Mouse (Mus musculus): ENCODE results near the gene Cep295nl. TPM values are rescaled to one million over a fixed set of nuclear protein-coding genes. Genes with fewer than 3 reads are reported as not detected.

Gene Cep295nl
- polyA plus RNA-seq, 1 experiment: 0.60 TPM

DNA sequence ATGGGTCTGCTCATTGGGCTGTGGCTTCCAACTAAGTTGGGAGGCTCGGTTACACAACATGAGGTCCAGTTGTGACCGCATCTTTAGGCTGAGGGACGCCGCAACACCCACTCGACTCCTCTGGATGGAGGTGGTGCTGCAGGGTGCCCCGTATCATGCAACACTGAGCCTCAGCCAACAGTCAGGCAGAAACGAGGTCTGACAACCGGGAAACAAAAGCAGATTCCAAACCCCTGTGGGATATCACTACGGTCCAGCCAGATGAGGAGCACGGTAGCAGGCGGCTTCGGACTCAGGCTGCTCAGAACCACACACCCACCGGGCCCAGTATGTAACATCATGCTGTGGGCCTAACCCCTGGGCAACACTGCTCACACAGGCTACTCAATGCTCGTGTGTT lies 11.9 kb downstream of the Cep295nl start:
- Histone ChIP-seq H3K4me2 (ENCODE audit: low read depth) (no peak overlapping the region), H3K79me2 (ENCODE audit: control insufficient read depth, insufficient read depth) (peaks cover 60% of the 10 kb centered on the region), H3K36me3 (ENCODE audit: control insufficient read depth, insufficient read depth) (peaks cover 13% of the 10 kb centered on the region)

DNA sequence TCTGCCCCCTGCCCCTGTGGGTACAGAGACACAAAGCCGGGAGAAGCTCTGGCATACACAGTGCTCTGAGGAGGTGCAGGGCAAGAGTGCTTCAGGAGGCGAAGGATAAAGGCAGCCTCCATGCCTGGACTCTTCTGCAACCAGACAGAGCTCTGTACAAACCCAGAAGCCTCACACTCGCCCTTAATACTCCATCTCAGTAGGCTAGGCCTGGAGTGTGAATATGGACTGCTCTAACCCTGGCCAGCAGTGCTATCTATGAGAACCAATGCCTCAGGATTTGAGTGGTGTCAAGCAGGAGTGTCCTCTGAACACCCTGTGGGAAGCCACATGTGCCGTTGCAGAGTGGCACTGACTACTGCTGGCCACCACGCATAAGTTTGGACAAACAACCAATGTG lies 13.4 kb downstream of the Cep295nl start:
- peaks cover 56% of the 10 kb centered on the region for H3K79me2 ChIP-seq (ENCODE audit: control insufficient read depth, insufficient read depth)
- H3K27me3 ChIP-seq (ENCODE audit: control insufficient read depth, insufficient read depth, insufficient read length): no peaks in the 10 kb centered on the region
- H3ac ChIP-seq (ENCODE audit: control insufficient read depth, insufficient read length): no peak overlapping the region
- no peak overlapping the region for H3K4me2 ChIP-seq (ENCODE audit: low read depth)
- H3K36me3 ChIP-seq (ENCODE audit: control insufficient read depth, insufficient read depth): peaks cover 13% of the 10 kb centered on the region
- no peak overlapping the region for H3K4me3 ChIP-seq
- TF ChIP-seq E2F4 (IDR thresholded peaks at IDR 0.05; ENCODE audit: insufficient read depth) (no peak), POLR2AphosphoS2 (IDR thresholded peaks at IDR 0.05; ENCODE audit: insufficient read length, low read depth) (no peak), USF1 (IDR thresholded peaks at IDR 0.05; ENCODE audit: low read depth) (no peak), MYOD1 (IDR thresholded peaks at IDR 0.05; ENCODE audit: control insufficient read depth in 1 of 3, insufficient read length in 2 of 3, low read depth in 2 of 3) (no peak), MAX (IDR thresholded peaks at IDR 0.05; ENCODE audit: low read depth) (no peak), SRF (IDR thresholded peaks at IDR 0.05; ENCODE audit: control insufficient read depth, insufficient read length, low read depth) (no peak), TCF3 (IDR thresholded peaks at IDR 0.05; ENCODE audit: insufficient read length, low read depth) (no peak), CEBPB (IDR thresholded peaks at IDR 0.05; ENCODE audit: insufficient read depth, poor library complexity, severe bottlenecking) (no peak), POLR2A (IDR thresholded peaks at IDR 0.05; ENCODE audit: insufficient read length, low read depth) (no peak), TCF12 (IDR thresholded peaks at IDR 0.05; ENCODE audit: insufficient read depth, poor library complexity, severe bottlenecking) (no peak), MYOG (IDR thresholded peaks at IDR 0.05; ENCODE audit: control insufficient read depth in 1 of 3, insufficient read depth in 1 of 3, insufficient read length in 2 of 3, low read depth in 2 of 3) (no peak), REST (IDR thresholded peaks at IDR 0.05; ENCODE audit: insufficient read depth, insufficient read length) (no peak)

More for the DNA sequence above, 11.9 kb downstream of the Cep295nl start:
- no peak overlapping the region for H3ac ChIP-seq (ENCODE audit: control insufficient read depth, insufficient read length)
- no peak overlapping the region for H3K4me3 ChIP-seq
- TF ChIP-seq MAX (IDR thresholded peaks at IDR 0.05; ENCODE audit: low read depth) (no peak), SRF (IDR thresholded peaks at IDR 0.05; ENCODE audit: control insufficient read depth, insufficient read length, low read depth) (no peak), TCF3 (IDR thresholded peaks at IDR 0.05; ENCODE audit: insufficient read length, low read depth) (no peak), USF1 (IDR thresholded peaks at IDR 0.05; ENCODE audit: low read depth) (no peak), REST (IDR thresholded peaks at IDR 0.05; ENCODE audit: insufficient read depth, insufficient read length) (no peak), TCF12 (IDR thresholded peaks at IDR 0.05; ENCODE audit: insufficient read depth, poor library complexity, severe bottlenecking) (no peak), MYOD1 (IDR thresholded peaks at IDR 0.05; ENCODE audit: control insufficient read depth in 1 of 3, insufficient read length in 2 of 3, low read depth in 2 of 3) (no peak), POLR2AphosphoS2 (IDR thresholded peaks at IDR 0.05; ENCODE audit: insufficient read length, low read depth) (no peak), CEBPB (IDR thresholded peaks at IDR 0.05; ENCODE audit: insufficient read depth, poor library complexity, severe bottlenecking) (no peak)
- no peaks in the 10 kb centered on the region for H3K27me3 ChIP-seq (ENCODE audit: control insufficient read depth, insufficient read depth, insufficient read length)

DNA sequence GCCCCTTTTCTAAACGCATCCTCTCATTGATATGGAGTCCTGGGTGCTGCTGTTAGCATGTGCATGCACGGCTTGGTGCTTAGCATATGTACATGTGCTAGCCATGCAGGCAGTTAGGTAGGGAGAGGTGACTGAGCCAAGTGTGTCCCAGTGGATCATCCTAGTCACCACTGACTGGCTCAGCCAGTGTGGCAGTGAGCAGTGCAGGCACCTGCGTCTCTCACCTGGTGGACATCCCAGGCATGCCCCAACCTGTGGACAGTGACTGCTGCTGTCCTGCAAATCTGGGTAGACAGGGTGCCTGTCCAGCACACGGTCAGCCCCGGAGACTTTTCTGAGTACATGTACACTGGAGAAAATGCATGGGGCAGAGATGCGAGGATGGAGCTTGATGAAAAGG lies 13.8 kb downstream of the Cep295nl start:
- Histone ChIP-seq H3ac (ENCODE audit: control insufficient read depth, insufficient read length) (no peak overlapping the region), H3K4me2 (ENCODE audit: low read depth) (peak overlapping the region; percentile 69), H3K4me3 (no peak overlapping the region), H3K79me2 (ENCODE audit: control insufficient read depth, insufficient read depth) (peaks cover 58% of the 10 kb centered on the region), H3K27me3 (ENCODE audit: control insufficient read depth, insufficient read depth, insufficient read length) (no peaks in the 10 kb centered on the region), H3K36me3 (ENCODE audit: control insufficient read depth, insufficient read depth) (peaks cover 13% of the 10 kb centered on the region)
- TF ChIP-seq TCF3 (IDR thresholded peaks at IDR 0.05; ENCODE audit: insufficient read length, low read depth): no peak
- TF ChIP-seq POLR2AphosphoS2 (IDR thresholded peaks at IDR 0.05; ENCODE audit: insufficient read length, low read depth): peak; percentile 32
- no peak for TF ChIP-seq POLR2A (IDR thresholded peaks at IDR 0.05; ENCODE audit: insufficient read length, low read depth)

DNA sequence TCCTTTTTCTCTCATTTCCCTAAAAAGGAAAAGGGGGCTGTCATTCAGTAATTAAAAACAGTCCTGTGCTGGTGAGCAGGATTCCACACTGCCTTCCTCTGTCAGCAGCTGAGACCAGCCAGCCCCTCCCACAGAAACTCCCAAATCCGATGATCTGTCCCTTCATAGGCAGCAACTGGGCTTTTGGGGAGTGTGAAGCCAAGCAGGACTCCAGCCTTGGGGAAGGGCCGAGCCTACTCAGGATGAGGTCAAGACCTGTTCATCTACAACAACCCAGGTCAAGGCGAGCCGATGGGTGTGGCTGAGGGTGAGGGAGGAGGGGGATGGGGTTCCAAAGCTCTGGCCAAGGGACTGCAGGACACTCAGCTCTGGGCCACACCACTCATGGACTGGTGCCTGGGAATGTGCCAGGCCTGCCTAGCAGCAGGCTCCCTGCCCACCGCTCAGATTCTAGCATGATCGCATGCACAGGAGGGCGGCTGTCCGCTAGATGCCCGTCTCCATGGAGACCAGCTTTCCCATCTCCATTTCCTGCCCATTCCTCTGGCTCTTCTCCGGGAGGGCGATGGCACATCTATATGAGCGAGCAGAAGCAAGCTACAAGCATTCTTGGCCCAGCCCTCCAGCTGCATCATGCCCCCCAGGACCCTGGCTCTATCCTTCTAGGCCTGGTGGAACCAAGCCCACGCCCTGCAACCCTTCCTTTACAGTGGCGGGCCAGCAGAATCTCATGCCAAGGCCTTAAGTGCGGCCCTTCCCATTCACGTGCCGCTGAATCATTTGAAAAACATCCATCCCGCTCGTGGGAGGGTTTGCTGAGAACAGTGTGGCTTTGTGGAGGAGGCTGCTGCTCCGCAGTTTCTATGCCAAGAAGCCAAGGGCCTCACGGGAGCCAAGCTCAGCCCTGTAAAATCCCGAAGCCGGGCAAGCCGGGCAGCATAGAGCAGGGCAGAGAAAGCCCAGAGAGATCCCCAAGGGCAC lies 15.0 kb downstream of the Cep295nl start:
- Histone ChIP-seq H3ac (ENCODE audit: control insufficient read depth, insufficient read length) (no peak overlapping the region), H3K4me2 (ENCODE audit: low read depth) (peak overlapping the region; percentile 69), H3K36me3 (ENCODE audit: control insufficient read depth, insufficient read depth) (peaks cover 7% of the 10 kb centered on the region), H3K4me3 (no peak overlapping the region), H3K27me3 (ENCODE audit: control insufficient read depth, insufficient read depth, insufficient read length) (no peaks in the 10 kb centered on the region), H3K79me2 (ENCODE audit: control insufficient read depth, insufficient read depth) (peaks cover 53% of the 10 kb centered on the region)
- TF ChIP-seq TCF3 (IDR thresholded peaks at IDR 0.05; ENCODE audit: insufficient read length, low read depth) (no peak), TCF12 (IDR thresholded peaks at IDR 0.05; ENCODE audit: insufficient read depth, poor library complexity, severe bottlenecking) (no peak), MYOG (IDR thresholded peaks at IDR 0.05; ENCODE audit: control insufficient read depth in 1 of 3, insufficient read depth in 1 of 3, insufficient read length in 2 of 3, low read depth in 2 of 3) (peak in 1 of 3 experiments; percentile 34), MAX (IDR thresholded peaks at IDR 0.05; ENCODE audit: low read depth) (peak; percentile 17), POLR2A (IDR thresholded peaks at IDR 0.05; ENCODE audit: insufficient read length, low read depth) (no peak), E2F4 (IDR thresholded peaks at IDR 0.05; ENCODE audit: insufficient read depth) (peak; percentile 6), POLR2AphosphoS2 (IDR thresholded peaks at IDR 0.05; ENCODE audit: insufficient read length, low read depth) (peak; percentile 45), USF1 (IDR thresholded peaks at IDR 0.05; ENCODE audit: low read depth) (peak; percentile 76), CEBPB (IDR thresholded peaks at IDR 0.05; ENCODE audit: insufficient read depth, poor library complexity, severe bottlenecking) (no peak), REST (IDR thresholded peaks at IDR 0.05; ENCODE audit: insufficient read depth, insufficient read length) (no peak), MYOD1 (IDR thresholded peaks at IDR 0.05; ENCODE audit: control insufficient read depth in 1 of 3, insufficient read length in 2 of 3, low read depth in 2 of 3) (peak in 2 of 3 experiments; percentile 4 to 55)

Measured in myocyte (in vitro differentiated cells).